Mouse (Mus musculus) testis, adult 2 months (tissue): ENCODE data around the gene Adal.

Experiments used
- CTCF ChIP-seq: fragments of 200-500 bp; IDR thresholded peaks from 2 replicates; pipeline ENCODE4 v1.5.1; 2012; ENCODE audit warnings: low read depth, mild to moderate bottlenecking, inconsistent platforms, low read length, moderate library complexity; ENCODE audit not compliant: control insufficient read depth, insufficient read depth, insufficient replicate concordance
- POLR2A ChIP-seq: fragments of 200-500 bp; IDR thresholded peaks from 2 replicates; pipeline ENCODE4 v1.6.1; 2012; ENCODE audit warnings: low read depth, mild to moderate bottlenecking, inconsistent platforms, low read length, moderate library complexity; ENCODE audit not compliant: control insufficient read depth

DNA sequence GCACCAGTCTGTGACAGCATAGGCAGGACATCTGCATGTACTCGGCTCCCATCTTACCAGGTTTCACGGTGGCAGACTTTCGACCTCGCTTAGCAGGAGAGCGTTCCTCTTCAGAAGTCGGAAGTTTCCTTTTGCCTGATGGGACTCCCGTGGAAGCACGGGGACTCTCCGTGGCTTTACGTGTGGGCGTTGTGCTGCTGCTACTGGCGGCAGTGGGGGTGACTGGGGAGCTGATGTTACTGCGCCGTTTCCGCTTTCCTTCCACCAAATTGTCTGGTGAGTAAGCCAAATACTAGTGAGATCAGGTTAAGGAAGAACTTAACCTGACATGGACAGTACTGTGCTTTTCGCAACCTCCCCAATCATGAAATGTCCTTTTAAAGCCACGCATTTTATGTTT is 64.0 kb downstream of the Adal start:
- no peak for TF ChIP-seq CTCF
- no peak for TF ChIP-seq POLR2A
